Mouse (Mus musculus) stomach, postnatal 0 days (tissue): Measurements from ENCODE around the gene Gm11146. TPM values are rescaled to one million over a fixed set of nuclear protein-coding genes. Genes with fewer than 3 reads are reported as not detected.

ENCODE experiments used
- ATAC-seq: fragments of 200-750 bp; cut with Nextera tagmentation; 2 replicates; pipeline ENCODE4 v1.8.0; 2017; ENCODE audit not compliant: low FRiP score, low TSS enrichment
- DNase-seq: peaks from one replicate; pipeline ENCODE4 v3.0.0-alpha.2; 2016; ENCODE audit warnings: low spot score
- H3K27ac ChIP-seq: fragments of 300-500 bp; sonication (generic); replicated peaks from 2 replicates; pipeline ENCODE4 v1.5.1; 2014; ENCODE audit warnings: mild to moderate bottlenecking, control low read depth
- H3K27me3 ChIP-seq: fragments of 300-500 bp; sonication (generic); 2 replicates; pipeline ENCODE4 v1.6.1; 2014; ENCODE audit warnings: low read length; ENCODE audit not compliant: control insufficient read depth, insufficient read depth
- H3K36me3 ChIP-seq: fragments of 300-500 bp; sonication (generic); 2 replicates; pipeline ENCODE4 v1.6.1; 2014; ENCODE audit warnings: low read length, mixed read lengths; ENCODE audit not compliant: control insufficient read depth, insufficient read depth
- H3K4me1 ChIP-seq: fragments of 300-500 bp; sonication (generic); replicated peaks from 2 replicates; pipeline ENCODE4 v1.6.1; 2014; ENCODE audit warnings: antibody characterized with exemption; ENCODE audit not compliant: control insufficient read depth, insufficient read depth
- H3K4me2 ChIP-seq: fragments of 300-500 bp; sonication (generic); replicated peaks from 2 replicates; pipeline ENCODE4 v1.6.1; 2014; ENCODE audit warnings: low read depth, mild to moderate bottlenecking, control low read depth, moderate library complexity
- H3K4me3 ChIP-seq: fragments of 300-500 bp; sonication (generic); 2 replicates; pipeline ENCODE4 v1.5.1; 2014; ENCODE audit warnings: low read depth, low read length, control low read depth
- H3K9ac ChIP-seq: fragments of 300-500 bp; sonication (generic); 2 replicates; pipeline ENCODE4 v1.6.1; 2014; ENCODE audit warnings: mild to moderate bottlenecking, low read length, control low read depth, mixed read lengths
- H3K9me3 ChIP-seq: fragments of 300-500 bp; sonication (generic); 2 replicates; pipeline ENCODE4 v1.6.1; 2016; ENCODE audit warnings: low read length; ENCODE audit not compliant: control insufficient read depth
- CTCF ChIP-seq: IDR thresholded peaks from 2 replicates; pipeline ENCODE4 v1.5.1; 2016; ENCODE audit warnings: antibody characterized with exemption, low read depth, mild to moderate bottlenecking, moderate library complexity
- EP300 ChIP-seq: optimal IDR thresholded peaks from 2 replicates; pipeline ENCODE3; 2016; ENCODE audit warnings: antibody characterized with exemption
- whole genome bisulfite sequencing: fragments of 180-500 bp; shearing (Covaris S2); extraction: QIAGEN DNeasy Blood & Tissue Kit; methylation state at CpG from one replicate; pipeline ENCODE4 v1.1.7; 2014; 5-methylcytosine and 5-hydroxymethylcytosine counted together
- polyA plus RNA-seq: library from polyadenylated mRNA; unstranded; fragments of >200 nt; fragmentation: Nextera tagmentation; extraction: Ambion mirVana; gene quantifications from 2 replicates; pipeline ENCODE4 v1.2.1, GENCODE M21; 2015

Gene Gm11146
- polyA plus RNA-seq: not detected in 2 replicates

- Histone ChIP-seq H3K9ac (no peak within 1 kb of the TSS), H3K4me2 (no peak within 1 kb of the TSS), H3K4me1 (no peaks in the 10 kb centered on the region), H3K9me3 (no peaks in the 10 kb centered on the region), H3K27me3 (no peaks in the 10 kb centered on the region), H3K4me3 (no peak within 1 kb of the TSS), H3K27ac (no peak within 1 kb of the TSS), H3K36me3 (0 out of 2 replicates have a peak, but pooled peaks cover 2% of the 10 kb centered on the region)
- no peak for TF ChIP-seq EP300
- no peak for TF ChIP-seq CTCF
- WGBS: 61% methylated on average over 1 of the region's 1 CpGs
- DNase-seq: no peak
- no peak for ATAC-seq
Observed at GRCm38 (mm10) chr16:77601994-77602393, at the start of gene Gm11146. Gm11146 (minus strand) TSS chr16:77602094.

- TF ChIP-seq EP300: no peak
- TF ChIP-seq CTCF: no peak
- Histone ChIP-seq H3K4me1 (no peaks in the 10 kb centered on the region), H3K4me3 (no peak overlapping the region), H3K9ac (no peak overlapping the region), H3K27ac (no peak overlapping the region), H3K36me3 (no peaks in the 10 kb centered on the region), H3K27me3 (no peaks in the 10 kb centered on the region), H3K9me3 (no peaks in the 10 kb centered on the region), H3K4me2 (no peak overlapping the region)
- WGBS: 52% methylated on average over 1 of the region's 1 CpGs
- DNase-seq: no peak
- no peak for ATAC-seq
Observed at GRCm38 (mm10) chr16:77650596-77650995, 48.7 kb upstream of the Gm11146 start.

GRCm38 (mm10) chr16:77649006-77649405 lies 47.1 kb upstream of the Gm11146 start:
- WGBS: 61% methylated on average over 2 of the region's 2 CpGs
- no peak for TF ChIP-seq EP300
- no peak for TF ChIP-seq CTCF
- no peak for ATAC-seq

GRCm38 (mm10) chr16:77648181-77648580 lies 46.3 kb upstream of the Gm11146 start:
- TF ChIP-seq EP300 (no peak), CTCF (no peak)
- no peaks in the 10 kb centered on the region for H3K36me3 ChIP-seq
- no peaks in the 10 kb centered on the region for H3K9me3 ChIP-seq
- H3K9ac ChIP-seq: no peak overlapping the region
- 57% methylated on average over 2 of the region's 2 CpGs for WGBS
- no peaks in the 10 kb centered on the region for H3K4me1 ChIP-seq
- H3K4me3 ChIP-seq: no peak overlapping the region
- H3K27me3 ChIP-seq: no peaks in the 10 kb centered on the region
- H3K27ac ChIP-seq: no peak overlapping the region
- no peak overlapping the region for H3K4me2 ChIP-seq
- no peak for ATAC-seq
- DNase-seq: no peak

More at GRCm38 (mm10) chr16:77649006-77649405, 47.1 kb upstream of the Gm11146 start:
- no peaks in the 10 kb centered on the region for H3K36me3 ChIP-seq
- no peak overlapping the region for H3K4me2 ChIP-seq
- no peaks in the 10 kb centered on the region for H3K27me3 ChIP-seq
- DNase-seq: no peak
- no peak overlapping the region for H3K27ac ChIP-seq
- H3K4me3 ChIP-seq: no peak overlapping the region
- no peaks in the 10 kb centered on the region for H3K4me1 ChIP-seq
- H3K9ac ChIP-seq: no peak overlapping the region
- H3K9me3 ChIP-seq: no peaks in the 10 kb centered on the region

- Histone ChIP-seq H3K4me3 (no peak overlapping the region), H3K9me3 (no peaks in the 10 kb centered on the region), H3K4me1 (no peaks in the 10 kb centered on the region), H3K4me2 (no peak overlapping the region), H3K9ac (no peak overlapping the region), H3K27ac (no peak overlapping the region), H3K27me3 (no peaks in the 10 kb centered on the region), H3K36me3 (no peaks in the 10 kb centered on the region)
- WGBS: 76% methylated on average over 7 of the region's 7 CpGs
- TF ChIP-seq CTCF: no peak
- no peak for TF ChIP-seq EP300
- ATAC-seq (no peak), DNase-seq (no peak)
Observed at GRCm38 (mm10) chr16:77646146-77646545, 44.3 kb upstream of the Gm11146 start.

GRCm38 (mm10) chr16:77644976-77645375 lies 43.1 kb upstream of the Gm11146 start:
- WGBS: 41% methylated on average over 1 of the region's 1 CpGs

More at GRCm38 (mm10) chr16:77644976-77645375, 43.1 kb upstream of the Gm11146 start:
- ATAC-seq (no peak), DNase-seq (no peak)
- H3K4me1 ChIP-seq: no peaks in the 10 kb centered on the region
- H3K4me3 ChIP-seq: no peak overlapping the region
- H3K9me3 ChIP-seq: no peaks in the 10 kb centered on the region
- H3K36me3 ChIP-seq: no peaks in the 10 kb centered on the region
- H3K9ac ChIP-seq: no peak overlapping the region
- no peak overlapping the region for H3K27ac ChIP-seq
- H3K4me2 ChIP-seq: peak overlapping the region; percentile 21; the same call in 1 of the 2 replicates
- H3K27me3 ChIP-seq: no peaks in the 10 kb centered on the region
- TF ChIP-seq EP300 (no peak), CTCF (no peak)
